Mouse (Mus musculus): ENCODE data around the gene Vopp1. TPM values are rescaled to one million over a fixed set of nuclear protein-coding genes. Genes with fewer than 3 reads are reported as not detected.
A peak's percentile ranks its signal among the peaks of the same experiment; 100 is the strongest.
"Not testable (repeated sequence)": the region's sequence is repeated elsewhere in the genome, so short reads cannot be mapped to it uniquely, and the experiment has no call there.

Vopp1 gene
- total RNA-seq (2015; ENCODE audit: low replicate concordance) = 270 and 296 TPM in 2 replicates
- total RNA-seq (2017; ENCODE audit: low replicate concordance) = 358 and 528 TPM in 2 replicates

GRCm38 (mm10) chr6:57824422-57825258, at the start of gene Vopp1:
Gene Vopp1, minus strand, starts transcription at chr6:57825159.
- ATAC-seq (replicated peaks; ENCODE audit: low FRiP score, poor library complexity, severe bottlenecking) = peak; percentile 72

GRCm38 (mm10) chr6:57859043-57860042, 34.4 kb upstream of the Vopp1 start:
- ATAC-seq (replicated peaks; ENCODE audit: low FRiP score, poor library complexity, severe bottlenecking) = peak; percentile 98

GRCm38 (mm10) chr6:57851177-57851576, 26.2 kb upstream of the Vopp1 start:
- not testable (repeated sequence) for ATAC-seq (replicated peaks; ENCODE audit: low FRiP score, poor library complexity, severe bottlenecking)

- ATAC-seq (replicated peaks; ENCODE audit: low FRiP score, poor library complexity, severe bottlenecking) = no peak
Observed at GRCm38 (mm10) chr6:57850286-57850685, 25.3 kb upstream of the Vopp1 start, which contains the start of gene Vmn1r21. Gene Vmn1r21, minus strand, starts transcription at chr6:57850343.

GRCm38 (mm10) chr6:57839693-57840408, 14.9 kb upstream of the Vopp1 start:
- no peak for ATAC-seq (replicated peaks; ENCODE audit: low FRiP score, poor library complexity, severe bottlenecking)

GRCm38 (mm10) chr6:57825259-57825715, 328 bp upstream of the Vopp1 start:
- peak; percentile 51 for ATAC-seq (replicated peaks; ENCODE audit: low FRiP score, poor library complexity, severe bottlenecking)

GRCm38 (mm10) chr6:57823461-57823860, 1.5 kb downstream of the Vopp1 start:
- peak; percentile 43 for ATAC-seq (replicated peaks; ENCODE audit: low FRiP score, poor library complexity, severe bottlenecking)

GRCm38 (mm10) chr6:57822648-57823410, 2.1 kb downstream of the Vopp1 start:
- ATAC-seq (replicated peaks; ENCODE audit: low FRiP score, poor library complexity, severe bottlenecking) = 0 out of 2 replicates have a peak, but pooled peaks have one; percentile 12

- no peak for ATAC-seq (replicated peaks; ENCODE audit: low FRiP score, poor library complexity, severe bottlenecking)
Observed at GRCm38 (mm10) chr6:57814436-57814940, 10.5 kb downstream of the Vopp1 start.

GRCm38 (mm10) chr6:57811748-57812730, 12.9 kb downstream of the Vopp1 start:
- ATAC-seq (replicated peaks; ENCODE audit: low FRiP score, poor library complexity, severe bottlenecking) = no peak

- ATAC-seq (replicated peaks; ENCODE audit: low FRiP score, poor library complexity, severe bottlenecking) = peak; percentile 92
Observed at GRCm38 (mm10) chr6:57805218-57806069, 19.5 kb downstream of the Vopp1 start.

GRCm38 (mm10) chr6:57803130-57803529, 21.8 kb downstream of the Vopp1 start:
- ATAC-seq (replicated peaks; ENCODE audit: low FRiP score, poor library complexity, severe bottlenecking) = no peak

GRCm38 (mm10) chr6:57798986-57799385, 26.0 kb downstream of the Vopp1 start:
- ATAC-seq (replicated peaks; ENCODE audit: low FRiP score, poor library complexity, severe bottlenecking) = no peak

GRCm38 (mm10) chr6:57796853-57797423, 28.0 kb downstream of the Vopp1 start:
- no peak for ATAC-seq (replicated peaks; ENCODE audit: low FRiP score, poor library complexity, severe bottlenecking)

- no peak for ATAC-seq (replicated peaks; ENCODE audit: low FRiP score, poor library complexity, severe bottlenecking)
Observed at GRCm38 (mm10) chr6:57795835-57796234, 29.1 kb downstream of the Vopp1 start.

- not testable (repeated sequence) for ATAC-seq (replicated peaks; ENCODE audit: low FRiP score, poor library complexity, severe bottlenecking)
Observed at GRCm38 (mm10) chr6:57792821-57793220, 32.1 kb downstream of the Vopp1 start.

Measured in erythroblast, adult 5-6 weeks (primary cell).